Mouse (Mus musculus) embryonic fibroblast, embryonic 13.5 days (primary cell): Measurements from ENCODE around the gene Ppa1. TPM values are rescaled to one million over a fixed set of nuclear protein-coding genes. Genes with fewer than 3 reads are reported as not detected.
"Not testable (repeated sequence)": the region's sequence is repeated elsewhere in the genome, so short reads cannot be mapped to it uniquely, and the experiment has no call there.

Source experiments
- H3K27ac ChIP-seq: 2 replicates; pipeline ENCODE4 v1.5.1; 2012; ENCODE audit warnings: low read length, control low read depth, inconsistent platforms; ENCODE audit not compliant: insufficient read depth
- H3K4me1 ChIP-seq: 2 replicates; pipeline ENCODE4 v1.6.1; 2011; ENCODE audit warnings: low read length; ENCODE audit not compliant: control insufficient read depth, insufficient read depth
- H3K4me3 ChIP-seq: 2 replicates; pipeline ENCODE4 v1.5.1; 2011; ENCODE audit warnings: mild to moderate bottlenecking, control low read depth, low read length; ENCODE audit not compliant: insufficient read depth
- CTCF ChIP-seq: IDR thresholded peaks from 2 replicates; pipeline ENCODE4 v1.5.1; 2011; ENCODE audit warnings: mild to moderate bottlenecking, control low read depth, low read length, moderate library complexity, borderline replicate concordance; ENCODE audit not compliant: insufficient read depth
- POLR2A ChIP-seq: IDR thresholded peaks from 2 replicates; pipeline ENCODE4 v1.6.1; 2011; ENCODE audit warnings: low read depth, mild to moderate bottlenecking, control low read depth, low read length, moderate library complexity
- polyA plus RNA-seq: library from polyadenylated mRNA; stranded (reverse); fragments of >200 nt; gene quantifications from 2 replicates; pipeline ENCODE4 v1.2.4, GENCODE M21; 2011; ENCODE audit warnings: low read depth; ENCODE audit not compliant: missing spikeins, insufficient read length

The Ppa1 gene
- 67.1 and 70.0 TPM in 2 replicates for polyA plus RNA-seq

- peak within 1 kb of the TSS; percentile 92 for H3K4me3 ChIP-seq
- TF ChIP-seq POLR2A (peak; percentile 89), CTCF (no peak)
- peak within 1 kb of the TSS; percentile 71 for H3K27ac ChIP-seq
- H3K4me1 ChIP-seq = no peaks in the 10 kb centered on the region
These were observed at the start of gene Ppa1 for GRCm38 (mm10) chr10:61647790-61648736. Gene Ppa1 (plus strand): TSS chr10:61648552.

GRCm38 (mm10) chr10:61599556-61600114 lies 48.7 kb upstream of the Ppa1 start:
- H3K4me1 ChIP-seq = no peaks in the 10 kb centered on the region
- H3K4me3 ChIP-seq = no peak overlapping the region
- H3K27ac ChIP-seq = no peak overlapping the region
- TF ChIP-seq POLR2A (no peak), CTCF (no peak)

- TF ChIP-seq CTCF = peak; percentile 50; the same call in 1 of the 2 replicates
- no peak for TF ChIP-seq POLR2A
- Histone ChIP-seq H3K4me1 (no peaks in the 10 kb centered on the region), H3K27ac (no peak overlapping the region), H3K4me3 (peak overlapping the region; percentile 22; the same call in 1 of the 2 replicates)
These were observed 45.9 kb upstream of the Ppa1 start for GRCm38 (mm10) chr10:61602283-61603033.

- Histone ChIP-seq H3K27ac (no peak overlapping the region), H3K4me1 (no peaks in the 10 kb centered on the region), H3K4me3 (no peak overlapping the region)
- TF ChIP-seq POLR2A = no peak
- TF ChIP-seq CTCF = no peak
These were observed 43.8 kb upstream of the Ppa1 start for GRCm38 (mm10) chr10:61604376-61605065.

- not testable (repeated sequence) for H3K4me1 ChIP-seq, H3K4me3 ChIP-seq
These were observed 43.0 kb upstream of the Ppa1 start for GRCm38 (mm10) chr10:61605381-61605780.

GRCm38 (mm10) chr10:61605851-61606250 lies 42.5 kb upstream of the Ppa1 start:
- H3K4me1 ChIP-seq = no peaks in the 10 kb centered on the region
- no peak overlapping the region for H3K4me3 ChIP-seq
- H3K27ac ChIP-seq = no peak overlapping the region
- TF ChIP-seq CTCF (peak; percentile 61; the same call in 1 of the 2 replicates), POLR2A (no peak)

More at GRCm38 (mm10) chr10:61605381-61605780, 43.0 kb upstream of the Ppa1 start:
- H3K27ac ChIP-seq = not testable (repeated sequence)

GRCm38 (mm10) chr10:61608233-61608632 lies 40.1 kb upstream of the Ppa1 start:
- no peak overlapping the region for H3K27ac ChIP-seq
- H3K4me1 ChIP-seq = no peaks in the 10 kb centered on the region
- H3K4me3 ChIP-seq = no peak overlapping the region
- no peak for TF ChIP-seq POLR2A
- no peak for TF ChIP-seq CTCF

GRCm38 (mm10) chr10:61610650-61611235 lies 37.6 kb upstream of the Ppa1 start:
- TF ChIP-seq CTCF (no peak), POLR2A (no peak)

GRCm38 (mm10) chr10:61614311-61614710 lies 34.0 kb upstream of the Ppa1 start:
- Histone ChIP-seq H3K27ac (no peak overlapping the region), H3K4me1 (no peaks in the 10 kb centered on the region), H3K4me3 (no peak overlapping the region)
- no peak for TF ChIP-seq CTCF

More at GRCm38 (mm10) chr10:61610650-61611235, 37.6 kb upstream of the Ppa1 start:
- H3K27ac ChIP-seq = no peak overlapping the region
- no peaks in the 10 kb centered on the region for H3K4me1 ChIP-seq
- H3K4me3 ChIP-seq = no peak overlapping the region
